Mouse (Mus musculus) limb, embryonic 15.5 days (tissue): ENCODE measurements around the gene Tom1l2. TPM values are rescaled to one million over a fixed set of nuclear protein-coding genes. Genes with fewer than 3 reads are reported as not detected.

Source experiments
- ATAC-seq: fragments of 200-750 bp; cut with Nextera tagmentation; 2 replicates; pipeline ENCODE4 v1.8.0; 2017; ENCODE audit warnings: low read depth, moderate TSS enrichment; ENCODE audit not compliant: insufficient number of reproducible peaks, low FRiP score, low TSS enrichment
- H3K27ac ChIP-seq: fragments of 300-500 bp; sonication (generic); 2 replicates; pipeline ENCODE4 v1.5.1; 2015; ENCODE audit warnings: moderate library complexity, mild to moderate bottlenecking, inconsistent platforms
- H3K27me3 ChIP-seq: fragments of 300-500 bp; sonication (generic); 2 replicates; pipeline ENCODE4 v1.6.1; 2015; ENCODE audit warnings: inconsistent platforms
- H3K36me3 ChIP-seq: fragments of 300-500 bp; sonication (generic); 2 replicates; pipeline ENCODE4 v1.6.1; 2015; ENCODE audit warnings: inconsistent platforms
- H3K4me1 ChIP-seq: fragments of 300-500 bp; sonication (generic); 2 replicates; pipeline ENCODE4 v1.6.1; 2015; ENCODE audit warnings: inconsistent platforms
- H3K4me2 ChIP-seq: fragments of 300-500 bp; sonication (generic); 2 replicates; pipeline ENCODE4 v1.6.1; 2015; ENCODE audit warnings: mild to moderate bottlenecking, inconsistent platforms
- H3K4me3 ChIP-seq: fragments of 300-500 bp; sonication (generic); 2 replicates; pipeline ENCODE4 v1.5.1; 2015; ENCODE audit warnings: mild to moderate bottlenecking, inconsistent platforms
- H3K9ac ChIP-seq: fragments of 300-500 bp; sonication (generic); 2 replicates; pipeline ENCODE4 v1.6.1; 2015; ENCODE audit warnings: inconsistent platforms
- H3K9me3 ChIP-seq: fragments of 300-500 bp; sonication (generic); 2 replicates; pipeline ENCODE4 v1.6.1; 2016; ENCODE audit warnings: inconsistent platforms
- WGBS: fragments of 180-500 bp; shearing (Covaris S2); methylation state at CpG from one replicate; pipeline ENCODE4 v1.1.7; 2015; 5-methylcytosine and 5-hydroxymethylcytosine counted together
- polyA plus RNA-seq: library from polyadenylated mRNA; unstranded; fragments of >200 nt; fragmentation: Nextera tagmentation; extraction: Ambion mirVana; gene quantifications from 2 replicates; pipeline ENCODE4 v1.2.1, GENCODE M21; 2015

The Tom1l2 gene
- polyA plus RNA-seq, 1 experiment from 2014 or later, result 33.7 TPM

DNA sequence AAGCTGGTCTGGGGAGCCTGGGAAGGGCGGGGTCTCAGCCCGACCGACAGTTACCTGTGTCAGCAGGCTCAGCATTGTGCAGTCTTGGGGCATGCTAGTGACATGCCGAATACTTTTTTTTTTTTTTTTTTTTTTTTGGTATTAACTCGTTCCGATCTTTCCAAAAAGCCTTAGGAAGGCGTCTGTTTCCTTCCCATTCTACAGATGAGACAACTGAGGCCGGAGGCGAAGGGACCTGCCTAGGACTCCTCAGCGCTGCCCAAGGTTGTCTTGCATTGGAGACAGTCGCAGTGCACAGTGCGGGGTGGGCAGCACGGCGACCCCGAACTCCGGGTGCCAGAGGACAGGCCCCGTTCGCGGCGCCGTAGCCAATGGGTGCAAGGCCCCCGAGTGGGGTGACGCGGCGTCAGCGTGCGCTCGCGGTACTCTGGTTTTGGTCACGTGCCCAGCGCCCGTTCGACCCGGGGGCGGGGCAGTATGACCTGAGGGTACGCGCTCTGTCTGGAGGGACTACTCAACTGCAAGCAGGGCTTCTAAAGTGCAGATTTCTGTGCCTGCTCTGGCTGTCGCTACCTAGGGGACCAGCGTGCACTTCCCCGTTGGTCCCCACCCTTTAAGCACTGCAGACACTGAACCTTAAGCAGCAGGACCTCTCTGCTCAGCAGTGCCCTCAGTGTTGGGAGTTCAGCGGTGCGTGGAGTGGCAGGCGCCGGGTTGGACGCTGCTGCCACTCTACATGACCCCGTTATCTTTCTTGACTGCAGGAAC lies 130.1 kb downstream of the Tom1l2 start, which contains the start of gene Srebf1:
Srebf1 (minus strand) TSS at position 113 of the 768 bp plus-strand sequence.
- H3K9me3 ChIP-seq, result no peaks in the 10 kb centered on the region
- H3K27ac ChIP-seq, result peak within 1 kb of the TSS; percentile 65
- WGBS, result 3% methylated on average over 46 of the region's 46 CpGs
- H3K4me3 ChIP-seq, result peak within 1 kb of the TSS; percentile 42
- H3K9ac ChIP-seq, result 0 out of 2 replicates have a peak within 1 kb of the TSS, but pooled peaks have one; percentile 1
- H3K36me3 ChIP-seq, result peaks cover 13% of the 10 kb centered on the region
- H3K27me3 ChIP-seq, result no peaks in the 10 kb centered on the region
- peak within 1 kb of the TSS; percentile 77 for H3K4me2 ChIP-seq
- peak; percentile 46; the same call in 1 of the 2 replicates for ATAC-seq
- H3K4me1 ChIP-seq, result peaks cover 48% of the 10 kb centered on the region

- ATAC-seq, result no peak
- Histone ChIP-seq H3K9me3 (no peaks in the 10 kb centered on the region), H3K4me3 (peak overlapping the region; percentile 42; the same call in 1 of the 2 replicates), H3K27me3 (no peaks in the 10 kb centered on the region), H3K36me3 (peaks cover 17% of the 10 kb centered on the region), H3K27ac (no peak overlapping the region), H3K4me1 (peaks cover 53% of the 10 kb centered on the region), H3K9ac (no peak overlapping the region), H3K4me2 (peak overlapping the region; percentile 77)
- 48% methylated on average over 3 of the region's 3 CpGs for WGBS
Measured at GRCm38 (mm10) chr11:60222085-60222468, 130.6 kb downstream of the Tom1l2 start.

GRCm38 (mm10) chr11:60221425-60221824 lies 131.3 kb downstream of the Tom1l2 start:
- Histone ChIP-seq H3K9ac (no peak overlapping the region), H3K4me1 (peaks cover 59% of the 10 kb centered on the region), H3K4me2 (no peak overlapping the region), H3K9me3 (no peaks in the 10 kb centered on the region), H3K4me3 (no peak overlapping the region), H3K27me3 (no peaks in the 10 kb centered on the region), H3K27ac (no peak overlapping the region), H3K36me3 (peaks cover 13% of the 10 kb centered on the region)
- no peak for ATAC-seq
- WGBS, result 79% methylated on average over 6 of the region's 6 CpGs

GRCm38 (mm10) chr11:60220291-60220804 lies 132.4 kb downstream of the Tom1l2 start:
- Histone ChIP-seq H3K9me3 (no peaks in the 10 kb centered on the region), H3K27ac (peak overlapping the region; percentile 90), H3K4me2 (peak overlapping the region; percentile 71), H3K27me3 (no peaks in the 10 kb centered on the region), H3K36me3 (peaks cover 12% of the 10 kb centered on the region), H3K4me3 (peak overlapping the region; percentile 79), H3K9ac (peak overlapping the region; percentile 81), H3K4me1 (peaks cover 69% of the 10 kb centered on the region)
- WGBS, result under 1% methylated on average over 46 of the region's 46 CpGs
- peak; percentile 73 for ATAC-seq

DNA sequence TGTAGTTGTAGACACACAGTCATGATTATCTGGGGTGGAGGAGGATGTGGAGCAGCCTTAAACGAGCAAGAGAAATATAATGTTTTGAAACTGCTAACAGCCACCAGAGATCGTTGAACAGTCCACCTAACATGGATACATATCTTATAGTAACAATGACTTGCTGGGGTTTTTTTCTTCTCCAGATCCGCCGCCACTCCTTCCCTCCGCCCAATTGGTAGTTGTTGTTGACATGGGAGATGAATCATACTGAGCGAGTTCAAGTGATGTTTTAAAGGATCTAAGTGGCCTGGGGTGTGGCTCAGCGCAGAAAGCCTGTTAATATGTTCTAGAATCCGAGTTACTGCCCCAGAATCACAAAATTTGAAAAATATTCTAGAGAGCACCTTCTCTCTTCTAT lies 133.1 kb downstream of the Tom1l2 start:
- H3K9me3 ChIP-seq, result no peaks in the 10 kb centered on the region
- H3K4me2 ChIP-seq, result peak overlapping the region; percentile 71
- H3K27me3 ChIP-seq, result no peaks in the 10 kb centered on the region
- peak overlapping the region; percentile 90 for H3K27ac ChIP-seq
- ATAC-seq, result no peak
- 31% methylated on average over 8 of the region's 8 CpGs for WGBS
- peak overlapping the region; percentile 81 for H3K9ac ChIP-seq
- peaks cover 12% of the 10 kb centered on the region for H3K36me3 ChIP-seq
- peaks cover 67% of the 10 kb centered on the region for H3K4me1 ChIP-seq
- peak overlapping the region; percentile 79 for H3K4me3 ChIP-seq

GRCm38 (mm10) chr11:60217467-60217866 lies 135.2 kb downstream of the Tom1l2 start:
- H3K4me1 ChIP-seq, result peaks cover 71% of the 10 kb centered on the region
- 84% methylated on average over 7 of the region's 7 CpGs for WGBS
- no peak for ATAC-seq

GRCm38 (mm10) chr11:60216671-60217070 lies 136.0 kb downstream of the Tom1l2 start:
- Histone ChIP-seq H3K4me2 (no peak overlapping the region), H3K9me3 (no peaks in the 10 kb centered on the region), H3K27ac (no peak overlapping the region), H3K4me3 (no peak overlapping the region), H3K27me3 (no peaks in the 10 kb centered on the region), H3K36me3 (peaks cover 12% of the 10 kb centered on the region), H3K9ac (no peak overlapping the region), H3K4me1 (peaks cover 71% of the 10 kb centered on the region)
- no peak for ATAC-seq
- WGBS, result 74% methylated on average over 1 of the region's 1 CpGs

More at GRCm38 (mm10) chr11:60217467-60217866, 135.2 kb downstream of the Tom1l2 start:
- H3K9me3 ChIP-seq, result no peaks in the 10 kb centered on the region
- no peak overlapping the region for H3K9ac ChIP-seq
- peaks cover 12% of the 10 kb centered on the region for H3K36me3 ChIP-seq
- no peak overlapping the region for H3K4me2 ChIP-seq
- no peak overlapping the region for H3K4me3 ChIP-seq
- no peaks in the 10 kb centered on the region for H3K27me3 ChIP-seq
- no peak overlapping the region for H3K27ac ChIP-seq

DNA sequence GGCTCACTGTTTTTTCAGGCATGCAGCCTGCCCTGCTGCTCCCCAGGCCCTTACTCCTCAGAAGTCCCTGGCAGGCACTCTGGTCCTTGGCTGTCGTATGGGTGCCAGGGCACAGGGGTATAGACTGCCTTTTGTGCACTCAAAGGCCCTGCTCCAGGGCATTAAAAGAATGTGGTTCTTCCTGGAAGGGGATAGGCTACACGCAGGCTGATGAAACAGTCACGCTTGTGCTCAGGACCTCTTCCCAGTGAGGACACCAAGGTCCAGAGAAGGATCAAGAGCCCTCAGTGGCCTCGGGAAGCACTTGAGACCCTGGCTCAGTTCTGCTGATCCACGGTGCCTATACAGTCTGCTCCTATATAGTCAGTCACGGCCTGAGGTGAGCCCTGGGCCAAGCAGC lies 139.4 kb downstream of the Tom1l2 start:
- peak overlapping the region; percentile 65 for H3K27ac ChIP-seq
- no peak overlapping the region for H3K4me2 ChIP-seq
- H3K4me3 ChIP-seq, result no peak overlapping the region
- no peaks in the 10 kb centered on the region for H3K9me3 ChIP-seq
- H3K27me3 ChIP-seq, result no peaks in the 10 kb centered on the region
- no peak overlapping the region for H3K9ac ChIP-seq
- H3K4me1 ChIP-seq, result peaks cover 79% of the 10 kb centered on the region
- WGBS, result 66% methylated on average over 6 of the region's 6 CpGs
- peaks cover 10% of the 10 kb centered on the region for H3K36me3 ChIP-seq
- no peak for ATAC-seq

DNA sequence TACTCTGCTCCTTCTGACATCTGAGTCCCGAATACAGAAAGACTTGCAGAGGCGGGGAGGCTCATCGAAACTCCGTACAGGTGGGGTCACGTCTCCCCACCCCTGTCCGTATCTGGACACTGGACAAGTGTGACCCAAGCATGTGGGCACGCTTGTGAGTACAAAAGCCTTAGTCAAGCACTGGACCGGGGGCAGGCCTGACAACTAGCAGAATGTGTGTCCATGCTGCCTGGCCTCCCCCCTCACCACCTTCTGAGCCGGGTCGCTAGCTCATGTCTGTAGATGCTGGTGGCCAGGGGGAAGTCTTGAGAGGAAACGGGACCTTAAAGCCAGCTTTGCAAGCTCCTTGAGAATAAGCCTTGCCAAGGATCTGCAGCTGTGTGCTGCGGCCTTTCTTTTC lies 140.9 kb downstream of the Tom1l2 start:
- Histone ChIP-seq H3K27me3 (no peaks in the 10 kb centered on the region), H3K36me3 (peaks cover 7% of the 10 kb centered on the region), H3K9ac (no peak overlapping the region), H3K27ac (peak overlapping the region; percentile 65), H3K4me3 (no peak overlapping the region), H3K9me3 (no peaks in the 10 kb centered on the region), H3K4me2 (no peak overlapping the region), H3K4me1 (peaks cover 85% of the 10 kb centered on the region)
- 54% methylated on average over 12 of the region's 12 CpGs for WGBS
- ATAC-seq, result no peak

GRCm38 (mm10) chr11:60211152-60211551 lies 141.6 kb downstream of the Tom1l2 start:
- no peak overlapping the region for H3K4me2 ChIP-seq
- H3K36me3 ChIP-seq, result peaks cover 13% of the 10 kb centered on the region
- no peak overlapping the region for H3K4me3 ChIP-seq
- no peaks in the 10 kb centered on the region for H3K27me3 ChIP-seq
- H3K9me3 ChIP-seq, result no peaks in the 10 kb centered on the region
- ATAC-seq, result no peak
- peak overlapping the region; percentile 79 for H3K27ac ChIP-seq
- H3K4me1 ChIP-seq, result peaks cover 85% of the 10 kb centered on the region
- 49% methylated on average over 3 of the region's 3 CpGs for WGBS
- no peak overlapping the region for H3K9ac ChIP-seq

DNA sequence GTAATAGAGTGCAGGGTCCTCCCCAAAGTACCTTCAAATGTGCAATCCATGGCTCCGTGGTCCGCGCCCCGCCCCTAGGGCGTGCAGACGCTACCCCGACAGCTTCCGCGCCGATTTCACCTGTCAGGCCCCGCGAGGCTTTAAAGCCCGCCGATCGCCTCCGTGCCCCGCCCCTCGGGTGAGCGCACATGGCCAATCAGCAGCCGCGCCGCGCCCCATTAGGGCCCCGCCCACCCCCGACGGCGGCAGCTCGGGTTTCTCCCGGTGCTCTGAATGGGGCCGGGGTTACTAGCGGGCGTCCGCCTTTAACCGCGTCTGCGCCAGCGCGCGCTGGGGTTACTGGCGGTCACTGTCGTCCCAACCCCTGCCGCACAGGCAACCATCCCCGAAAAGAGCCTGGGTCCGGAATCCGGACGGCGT lies 142.4 kb downstream of the Tom1l2 start:
- Histone ChIP-seq H3K4me3 (peak overlapping the region; percentile 51), H3K9ac (peak overlapping the region; percentile 42), H3K4me2 (peak overlapping the region; percentile 77), H3K36me3 (peaks cover 21% of the 10 kb centered on the region), H3K27me3 (no peaks in the 10 kb centered on the region), H3K4me1 (peaks cover 79% of the 10 kb centered on the region), H3K9me3 (no peaks in the 10 kb centered on the region), H3K27ac (peak overlapping the region; percentile 79)
- WGBS, result under 1% methylated on average over 47 of the region's 47 CpGs
- ATAC-seq, result peak; percentile 82

DNA sequence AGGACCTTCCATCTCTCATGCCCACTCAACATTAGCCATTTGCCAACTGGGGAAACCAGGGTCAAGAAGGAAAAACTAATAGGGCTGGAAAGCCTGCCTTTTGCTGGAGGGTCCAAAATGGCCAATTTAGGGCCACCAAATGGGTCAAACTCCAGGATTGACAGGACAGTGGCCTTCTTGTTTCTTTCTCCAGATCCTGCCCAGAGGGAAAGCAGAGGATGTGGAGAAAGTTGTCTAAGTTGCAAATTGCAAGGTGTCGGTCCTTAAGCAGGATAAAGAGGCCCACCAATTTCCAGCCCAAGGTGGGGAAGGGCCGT lies 142.8 kb downstream of the Tom1l2 start:
- Histone ChIP-seq H3K4me1 (peaks cover 79% of the 10 kb centered on the region), H3K36me3 (peaks cover 25% of the 10 kb centered on the region), H3K27me3 (no peaks in the 10 kb centered on the region), H3K27ac (peak overlapping the region; percentile 79), H3K9ac (peak overlapping the region; percentile 42), H3K4me3 (peak overlapping the region; percentile 51), H3K9me3 (no peaks in the 10 kb centered on the region), H3K4me2 (peak overlapping the region; percentile 77)
- WGBS, result 2% methylated on average over 2 of the region's 2 CpGs
- ATAC-seq, result no peak
